Mouse (Mus musculus) heart, postnatal 0 days (tissue): ENCODE measurements around the gene Abca6.

Experiments
- CTCF ChIP-seq: IDR thresholded peaks from 2 replicates; pipeline ENCODE4 v1.5.1; 2016; ENCODE audit warnings: antibody characterized with exemption, control low read depth, low read depth
- EP300 ChIP-seq: IDR thresholded peaks from 2 replicates; pipeline ENCODE4 v1.6.1; 2016; ENCODE audit warnings: antibody characterized with exemption, low read depth

DNA sequence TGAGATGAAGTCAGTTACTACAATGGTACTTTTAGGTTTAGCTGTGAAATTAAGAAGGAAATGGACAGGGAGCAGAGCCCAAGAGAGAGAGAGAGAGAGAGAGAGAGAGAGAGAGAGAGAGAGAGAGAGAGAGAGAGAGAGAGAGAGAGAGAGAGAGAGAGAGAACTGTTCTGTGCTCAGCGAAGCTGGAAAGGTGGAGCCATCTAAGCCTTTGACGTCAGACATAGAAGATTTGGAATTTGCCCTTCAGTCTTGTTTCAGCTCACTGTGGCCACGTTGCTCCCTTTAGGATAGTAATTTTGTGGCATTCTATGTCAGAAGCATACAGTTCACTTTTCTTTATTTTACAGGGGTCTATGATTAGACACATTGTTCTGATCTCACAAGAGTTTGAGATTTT, 10.3 kb upstream of the Abca6 start:
- TF ChIP-seq EP300 (no peak), CTCF (no peak)
